Mouse (Mus musculus): ENCODE data around the gene Ttc28.
A peak's percentile ranks its signal among the peaks of the same experiment; 100 is the strongest.

Gene Ttc28

GRCm38 (mm10) chr5:111218111-111218891 lies 338.7 kb downstream of the Ttc28 start:
- DNase-seq, result no peak

GRCm38 (mm10) chr5:111218998-111219397 lies 339.4 kb downstream of the Ttc28 start:
- DNase-seq, result no peak

- no peak for DNase-seq
Observed at GRCm38 (mm10) chr5:111220679-111221380, 341.2 kb downstream of the Ttc28 start.

- DNase-seq, result no peak
Observed at GRCm38 (mm10) chr5:111222820-111223219, 343.2 kb downstream of the Ttc28 start.

GRCm38 (mm10) chr5:111225306-111225705 lies 345.7 kb downstream of the Ttc28 start:
- no peak for DNase-seq

GRCm38 (mm10) chr5:111226486-111226885 lies 346.9 kb downstream of the Ttc28 start:
- DNase-seq, result no peak

GRCm38 (mm10) chr5:111227850-111228249 lies 348.2 kb downstream of the Ttc28 start:
- peak; percentile 72 for DNase-seq

GRCm38 (mm10) chr5:111228302-111229040 lies 348.9 kb downstream of the Ttc28 start:
- peak; percentile 77 for DNase-seq

- no peak for DNase-seq
Observed at GRCm38 (mm10) chr5:111229041-111229394, 349.4 kb downstream of the Ttc28 start.

GRCm38 (mm10) chr5:111229671-111230070 lies 350.1 kb downstream of the Ttc28 start:
- no peak for DNase-seq

- DNase-seq, result no peak
Observed at GRCm38 (mm10) chr5:111231044-111231443, 351.4 kb downstream of the Ttc28 start.

- no peak for DNase-seq
Observed at GRCm38 (mm10) chr5:111231769-111232168, 352.2 kb downstream of the Ttc28 start.

GRCm38 (mm10) chr5:111233022-111233709 lies 353.6 kb downstream of the Ttc28 start:
- no peak for DNase-seq

GRCm38 (mm10) chr5:111235131-111235530 lies 355.5 kb downstream of the Ttc28 start:
- peak; percentile 80 for DNase-seq

- no peak for DNase-seq
Observed at GRCm38 (mm10) chr5:111237176-111237636, 357.6 kb downstream of the Ttc28 start.

- no peak for DNase-seq
Observed at GRCm38 (mm10) chr5:111239223-111239622, 359.6 kb downstream of the Ttc28 start.

- DNase-seq, result peak; percentile 54
Observed at GRCm38 (mm10) chr5:111243447-111244040, 363.9 kb downstream of the Ttc28 start.

GRCm38 (mm10) chr5:111244061-111244460 lies 364.5 kb downstream of the Ttc28 start:
- DNase-seq, result no peak

GRCm38 (mm10) chr5:111247571-111248265 lies 368.1 kb downstream of the Ttc28 start:
- peak; percentile 49 for DNase-seq

- no peak for DNase-seq
Observed at GRCm38 (mm10) chr5:111252147-111252546, 372.5 kb downstream of the Ttc28 start.

- DNase-seq, result no peak
Observed at GRCm38 (mm10) chr5:111254362-111254761, 374.8 kb downstream of the Ttc28 start.

GRCm38 (mm10) chr5:111254781-111255180 lies 375.2 kb downstream of the Ttc28 start:
- DNase-seq, result no peak

All from kidney, postnatal 10 days (tissue).